Mouse (Mus musculus) kidney, adult 10 weeks (tissue): ENCODE results near the gene Dmc1. TPM values are rescaled to one million over a fixed set of nuclear protein-coding genes. Genes with fewer than 3 reads are reported as not detected.

ENCODE experiments used
- polyA plus RNA-seq: library from polyadenylated mRNA; stranded (reverse); fragments of 350-450 nt; fragmentation: Illumina TruSeq; extraction: RNeasy Lipid Tissue Mini Kit (QIAGEN cat#74804); gene quantifications from one replicate; pipeline ENCODE4 v1.2.3, GENCODE M21; 2014; ENCODE audit warnings: low read depth, low replicate concordance

The Dmc1 gene
- not detected for polyA plus RNA-seq

DNA sequence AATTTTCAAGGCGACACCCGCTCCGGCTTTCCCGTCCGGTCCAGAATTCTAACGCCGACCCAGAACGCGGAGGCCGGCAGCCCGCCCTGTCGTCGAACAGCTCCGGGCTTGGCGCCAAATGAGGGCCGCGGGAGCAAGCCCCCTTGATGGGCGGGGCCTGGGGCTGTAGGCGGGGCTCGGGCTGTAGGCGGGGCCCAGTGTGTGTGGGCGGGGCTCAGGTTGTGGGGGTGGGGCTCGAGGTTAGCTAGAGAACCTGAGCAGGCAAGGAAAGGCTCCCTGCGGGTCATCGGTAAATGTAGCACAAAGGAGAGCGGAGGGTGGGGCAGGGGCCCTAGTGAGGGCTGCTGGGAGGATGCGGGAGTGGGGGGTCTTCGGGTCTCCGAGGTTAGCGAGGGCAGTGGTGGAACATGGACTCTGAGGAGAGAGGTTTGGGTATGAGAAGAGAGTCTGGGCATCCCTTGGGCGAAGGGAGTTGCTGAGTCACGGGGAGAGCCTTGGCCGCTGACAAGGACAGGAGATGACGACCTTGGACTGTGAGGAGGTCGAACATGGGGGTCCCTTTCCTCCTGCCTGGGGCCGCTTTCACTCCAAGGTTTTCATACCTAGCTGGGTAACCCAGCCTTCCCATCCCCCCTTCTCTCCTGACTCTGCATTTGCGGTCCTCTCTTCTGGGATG lies at the start of gene Dmc1:
Gene Dmc1, minus strand, starts transcription at position 120 of the 676 bp plus-strand sequence.

GRCm38 (mm10) chr15:79546410-79547288 lies 58.3 kb downstream of the Dmc1 start, which contains the start of gene Ddx17:
Ddx17 (minus strand) TSS chr15:79546741.

GRCm38 (mm10) chr15:79516171-79517096 lies 88.5 kb downstream of the Dmc1 start, which contains the start of gene Kdelr3:
Kdelr3 (plus strand) TSS chr15:79516411.

Other genes starting within 250 kb of the Dmc1 start
- gene Tmem184b, start 201.5 kb downstream of the Dmc1 start, polyA plus RNA-seq: 3.4 TPM
- gene Csnk1e, start 149.5 kb downstream of the Dmc1 start, polyA plus RNA-seq: 3.3 TPM
- gene Kcnj4, start 99.9 kb downstream of the Dmc1 start, polyA plus RNA-seq: not detected
- 2.7 TPM for gene Kdelr3, start 88.7 kb downstream of the Dmc1 start, polyA plus RNA-seq
- gene Ddx17, start 58.4 kb downstream of the Dmc1 start, polyA plus RNA-seq: 173 TPM
- 1.5 TPM for gene Fam227a, start 53.8 kb upstream of the Dmc1 start, polyA plus RNA-seq
- 2.2 TPM for gene Cby1, start 54.1 kb upstream of the Dmc1 start, polyA plus RNA-seq
- gene Tomm22, start 65.8 kb upstream of the Dmc1 start, polyA plus RNA-seq: 247 TPM
- 10.3 TPM for gene Josd1, start 82.8 kb upstream of the Dmc1 start, polyA plus RNA-seq
- gene Gtpbp1, start 85.7 kb upstream of the Dmc1 start, polyA plus RNA-seq: 0.73 TPM
- 2.7 TPM for gene Sun2, start 137.4 kb upstream of the Dmc1 start, polyA plus RNA-seq
- 1.3 TPM for gene Dnal4, start 172.7 kb upstream of the Dmc1 start, polyA plus RNA-seq
- 0.16 TPM for gene Nptxr, start 199.7 kb upstream of the Dmc1 start, polyA plus RNA-seq
- not detected for gene Npcd, start 229.1 kb upstream of the Dmc1 start, polyA plus RNA-seq
- gene Cbx6, start 229.6 kb upstream of the Dmc1 start, polyA plus RNA-seq: 3.4 TPM